Mouse (Mus musculus): Measurements from ENCODE around the gene Grm7. TPM values are rescaled to one million over a fixed set of nuclear protein-coding genes. Genes with fewer than 3 reads are reported as not detected.

Gene Grm7
- polyA plus RNA-seq, 1 experiment from 2014 or later, result 0.44 TPM

DNA sequence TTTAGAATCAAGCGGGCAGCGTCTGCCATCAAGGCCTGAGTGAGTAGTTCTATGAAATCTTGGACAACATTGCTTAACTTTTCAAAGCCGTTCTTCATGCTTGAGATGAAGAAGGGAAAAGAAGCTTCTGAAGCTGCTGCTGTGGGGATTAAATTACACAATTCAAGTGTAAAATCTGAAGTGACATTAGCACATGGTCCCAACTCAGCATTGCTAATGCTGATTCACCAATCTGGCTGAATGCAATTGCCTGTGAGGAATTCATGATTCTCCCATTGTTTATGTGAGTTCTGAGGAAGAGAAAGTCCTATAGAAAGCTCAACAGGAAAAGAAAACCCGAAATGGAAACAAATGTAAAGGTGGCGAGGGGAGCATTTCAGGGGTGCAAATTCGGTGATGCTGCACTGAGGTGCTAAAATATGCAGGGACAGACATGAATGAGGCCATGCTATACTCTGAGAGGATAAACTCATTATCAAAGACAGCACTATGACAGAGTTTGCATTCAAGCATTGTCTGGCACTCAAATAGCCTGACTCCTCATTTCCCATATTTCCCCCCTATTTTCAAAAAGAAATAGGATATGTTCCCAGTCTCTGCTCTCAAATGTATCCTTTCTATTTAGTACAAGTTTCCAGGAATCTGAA, 575.8 kb downstream of the Grm7 start:
- no peak for DNase-seq (ENCODE audit: low spot score)
- H3K4me2 ChIP-seq, result no peak overlapping the region
- H3K9ac ChIP-seq (ENCODE audit: low read depth, low read length), result no peak overlapping the region
- H3K27me3 ChIP-seq (replicated peaks; ENCODE audit: control insufficient read depth, insufficient read depth, low read length), result no peaks in the 10 kb centered on the region
- 69% methylated on average over 6 of the region's 6 CpGs for WGBS
- H3K36me3 ChIP-seq (ENCODE audit: control insufficient read depth, insufficient read depth, low read length), result no peaks in the 10 kb centered on the region
- H3K9me3 ChIP-seq (ENCODE audit: control insufficient read depth, low read length), result no peaks in the 10 kb centered on the region
- no peak overlapping the region for H3K27ac ChIP-seq (ENCODE audit: low read depth, low read length)
- ATAC-seq (replicated peaks; ENCODE audit: low FRiP score), result no peak
- no peaks in the 10 kb centered on the region for H3K4me1 ChIP-seq (replicated peaks; ENCODE audit: control insufficient read depth, insufficient read depth, low read length)
- H3K4me3 ChIP-seq (ENCODE audit: low read depth, low read length), result no peak overlapping the region

DNA sequence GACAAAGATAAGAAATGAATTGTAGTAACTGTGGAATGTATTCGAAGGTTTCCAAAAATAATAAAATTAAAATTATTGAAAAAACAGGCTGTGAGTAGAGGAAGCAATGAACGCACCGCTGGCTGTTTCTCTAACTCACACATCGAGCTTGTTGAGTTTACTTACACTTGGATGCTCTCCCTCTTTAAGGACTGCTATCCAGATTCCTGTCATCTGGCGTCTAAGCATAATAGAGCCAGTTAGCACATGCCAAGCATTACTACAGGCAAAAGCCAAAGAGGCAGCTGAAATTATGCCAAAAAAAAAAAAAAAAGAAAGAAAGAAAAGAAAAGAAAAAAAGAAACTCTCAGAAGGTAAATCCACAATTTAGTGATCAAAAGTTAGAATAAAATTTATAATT, 609.8 kb downstream of the Grm7 start:
- Histone ChIP-seq H3K9ac (ENCODE audit: low read depth, low read length) (no peak overlapping the region), H3K9me3 (ENCODE audit: control insufficient read depth, low read length) (no peaks in the 10 kb centered on the region), H3K4me2 (no peak overlapping the region), H3K4me3 (ENCODE audit: low read depth, low read length) (no peak overlapping the region), H3K27ac (ENCODE audit: low read depth, low read length) (no peak overlapping the region), H3K4me1 (replicated peaks; ENCODE audit: control insufficient read depth, insufficient read depth, low read length) (no peaks in the 10 kb centered on the region), H3K36me3 (ENCODE audit: control insufficient read depth, insufficient read depth, low read length) (no peaks in the 10 kb centered on the region), H3K27me3 (replicated peaks; ENCODE audit: control insufficient read depth, insufficient read depth, low read length) (no peaks in the 10 kb centered on the region)
- 81% methylated on average over 5 of the region's 5 CpGs for WGBS
- ATAC-seq (replicated peaks; ENCODE audit: low FRiP score), result no peak
- no peak for DNase-seq (ENCODE audit: low spot score)

DNA sequence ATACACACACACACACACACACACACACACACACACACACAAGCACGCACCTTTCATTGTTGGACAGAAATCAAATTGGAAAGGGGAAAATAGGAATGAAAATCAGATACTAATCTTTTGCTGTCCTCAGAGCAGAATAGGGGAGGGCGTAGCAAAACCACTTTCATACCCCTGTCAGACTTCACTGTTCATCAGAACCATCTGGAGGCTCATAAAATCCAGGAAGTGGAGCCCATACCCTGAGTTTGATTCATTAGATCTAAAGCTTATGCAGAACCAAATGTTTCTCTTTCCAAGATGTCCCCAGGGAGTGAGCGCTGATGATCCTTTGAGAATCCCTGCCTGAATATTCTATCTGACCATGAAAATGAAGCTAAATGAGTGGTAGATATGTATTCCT, 611.6 kb downstream of the Grm7 start:
- H3K4me2 ChIP-seq, result no peak overlapping the region
- DNase-seq (ENCODE audit: low spot score) (no peak), ATAC-seq (replicated peaks; ENCODE audit: low FRiP score) (no peak)
- H3K27ac ChIP-seq (ENCODE audit: low read depth, low read length), result no peak overlapping the region
- H3K4me3 ChIP-seq (ENCODE audit: low read depth, low read length), result no peak overlapping the region
- no peaks in the 10 kb centered on the region for H3K27me3 ChIP-seq (replicated peaks; ENCODE audit: control insufficient read depth, insufficient read depth, low read length)
- no peaks in the 10 kb centered on the region for H3K36me3 ChIP-seq (ENCODE audit: control insufficient read depth, insufficient read depth, low read length)
- 78% methylated on average over 3 of the region's 3 CpGs for WGBS
- no peaks in the 10 kb centered on the region for H3K9me3 ChIP-seq (ENCODE audit: control insufficient read depth, low read length)
- H3K4me1 ChIP-seq (replicated peaks; ENCODE audit: control insufficient read depth, insufficient read depth, low read length), result no peaks in the 10 kb centered on the region
- H3K9ac ChIP-seq (ENCODE audit: low read depth, low read length), result no peak overlapping the region

DNA sequence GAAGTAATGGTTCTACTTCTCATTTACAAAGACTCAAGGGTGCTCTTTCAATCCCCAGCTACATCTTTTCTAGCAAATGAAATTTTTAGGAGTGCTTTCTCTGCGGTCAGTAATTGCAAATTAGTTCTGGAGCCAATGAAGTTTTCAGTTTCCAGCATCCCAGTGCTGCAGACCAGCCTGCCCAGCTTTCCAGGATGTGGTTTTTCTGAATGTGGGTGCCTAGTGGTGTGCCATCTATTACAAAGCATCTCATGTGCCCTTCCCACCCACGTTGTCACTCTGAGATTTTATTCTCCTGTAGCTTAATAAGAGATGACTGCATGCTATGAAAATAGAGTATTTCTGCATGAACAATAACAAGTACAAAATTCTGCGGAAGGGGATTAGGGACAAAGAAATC, 612.9 kb downstream of the Grm7 start:
- Histone ChIP-seq H3K4me3 (ENCODE audit: low read depth, low read length) (no peak overlapping the region), H3K4me2 (no peak overlapping the region), H3K36me3 (ENCODE audit: control insufficient read depth, insufficient read depth, low read length) (no peaks in the 10 kb centered on the region), H3K4me1 (replicated peaks; ENCODE audit: control insufficient read depth, insufficient read depth, low read length) (no peaks in the 10 kb centered on the region), H3K9me3 (ENCODE audit: control insufficient read depth, low read length) (no peaks in the 10 kb centered on the region), H3K27ac (ENCODE audit: low read depth, low read length) (no peak overlapping the region), H3K9ac (ENCODE audit: low read depth, low read length) (no peak overlapping the region), H3K27me3 (replicated peaks; ENCODE audit: control insufficient read depth, insufficient read depth, low read length) (no peaks in the 10 kb centered on the region)
- WGBS, result 76% methylated on average over 3 of the region's 3 CpGs
- ATAC-seq (replicated peaks; ENCODE audit: low FRiP score) (no peak), DNase-seq (ENCODE audit: low spot score) (no peak)

GRCm38 (mm10) chr6:111261181-111261580, 615.8 kb downstream of the Grm7 start:
- no peaks in the 10 kb centered on the region for H3K9me3 ChIP-seq (ENCODE audit: control insufficient read depth, low read length)
- DNase-seq (ENCODE audit: low spot score) (no peak), ATAC-seq (replicated peaks; ENCODE audit: low FRiP score) (no peak)
- no peaks in the 10 kb centered on the region for H3K36me3 ChIP-seq (ENCODE audit: control insufficient read depth, insufficient read depth, low read length)
- H3K4me1 ChIP-seq (replicated peaks; ENCODE audit: control insufficient read depth, insufficient read depth, low read length), result no peaks in the 10 kb centered on the region
- no peak overlapping the region for H3K4me3 ChIP-seq (ENCODE audit: low read depth, low read length)
- H3K4me2 ChIP-seq, result no peak overlapping the region
- H3K27me3 ChIP-seq (replicated peaks; ENCODE audit: control insufficient read depth, insufficient read depth, low read length), result no peaks in the 10 kb centered on the region
- H3K27ac ChIP-seq (ENCODE audit: low read depth, low read length), result no peak overlapping the region
- H3K9ac ChIP-seq (ENCODE audit: low read depth, low read length), result no peak overlapping the region
- 70% methylated on average over 1 of the region's 1 CpGs for WGBS

DNA sequence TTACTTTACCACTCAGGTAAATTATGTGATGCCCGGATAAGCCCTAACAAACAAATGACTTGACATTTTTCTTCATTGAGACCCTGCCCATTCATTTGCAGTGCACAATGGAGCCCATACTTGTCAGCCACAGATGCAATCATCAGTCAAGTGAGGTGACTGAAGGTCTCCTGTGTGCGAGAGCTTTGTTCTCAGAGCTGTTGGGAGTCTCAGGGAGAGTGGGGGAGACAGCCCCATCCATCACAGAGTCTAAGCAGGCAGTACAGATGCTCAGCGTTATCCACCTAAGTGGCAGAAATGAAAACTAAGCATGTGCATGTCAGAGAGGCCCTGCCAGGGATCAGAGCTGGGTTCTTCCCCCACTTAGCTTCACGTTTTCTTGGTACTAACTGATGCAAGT, 631.3 kb downstream of the Grm7 start:
- no peak overlapping the region for H3K4me2 ChIP-seq
- H3K27me3 ChIP-seq (replicated peaks; ENCODE audit: control insufficient read depth, insufficient read depth, low read length), result no peaks in the 10 kb centered on the region
- 51% methylated on average over 4 of the region's 4 CpGs for WGBS
- no peak overlapping the region for H3K4me3 ChIP-seq (ENCODE audit: low read depth, low read length)
- no peak overlapping the region for H3K9ac ChIP-seq (ENCODE audit: low read depth, low read length)
- no peak overlapping the region for H3K27ac ChIP-seq (ENCODE audit: low read depth, low read length)
- H3K9me3 ChIP-seq (ENCODE audit: control insufficient read depth, low read length), result no peaks in the 10 kb centered on the region
- DNase-seq (ENCODE audit: low spot score) (no peak), ATAC-seq (replicated peaks; ENCODE audit: low FRiP score) (no peak)
- H3K4me1 ChIP-seq (replicated peaks; ENCODE audit: control insufficient read depth, insufficient read depth, low read length), result no peaks in the 10 kb centered on the region
- H3K36me3 ChIP-seq (ENCODE audit: control insufficient read depth, insufficient read depth, low read length), result no peaks in the 10 kb centered on the region

- no peak overlapping the region for H3K9ac ChIP-seq (ENCODE audit: low read depth, low read length)
- no peaks in the 10 kb centered on the region for H3K9me3 ChIP-seq (ENCODE audit: control insufficient read depth, low read length)
- ATAC-seq (replicated peaks; ENCODE audit: low FRiP score) (no peak), DNase-seq (ENCODE audit: low spot score) (no peak)
- no peaks in the 10 kb centered on the region for H3K4me1 ChIP-seq (replicated peaks; ENCODE audit: control insufficient read depth, insufficient read depth, low read length)
- no peaks in the 10 kb centered on the region for H3K36me3 ChIP-seq (ENCODE audit: control insufficient read depth, insufficient read depth, low read length)
- H3K27me3 ChIP-seq (replicated peaks; ENCODE audit: control insufficient read depth, insufficient read depth, low read length), result no peaks in the 10 kb centered on the region
- H3K4me3 ChIP-seq (ENCODE audit: low read depth, low read length), result no peak overlapping the region
- H3K4me2 ChIP-seq, result no peak overlapping the region
- H3K27ac ChIP-seq (ENCODE audit: low read depth, low read length), result no peak overlapping the region
Measured at GRCm38 (mm10) chr6:111278516-111278915, 633.1 kb downstream of the Grm7 start.

GRCm38 (mm10) chr6:111293505-111294001, 648.2 kb downstream of the Grm7 start:
- no peak overlapping the region for H3K27ac ChIP-seq (ENCODE audit: low read depth, low read length)
- WGBS, result 65% methylated on average over 5 of the region's 5 CpGs
- H3K36me3 ChIP-seq (ENCODE audit: control insufficient read depth, insufficient read depth, low read length), result no peaks in the 10 kb centered on the region
- H3K9ac ChIP-seq (ENCODE audit: low read depth, low read length), result no peak overlapping the region
- H3K4me3 ChIP-seq (ENCODE audit: low read depth, low read length), result no peak overlapping the region
- H3K4me1 ChIP-seq (replicated peaks; ENCODE audit: control insufficient read depth, insufficient read depth, low read length), result no peaks in the 10 kb centered on the region
- H3K9me3 ChIP-seq (ENCODE audit: control insufficient read depth, low read length), result no peaks in the 10 kb centered on the region
- no peak overlapping the region for H3K4me2 ChIP-seq
- ATAC-seq (replicated peaks; ENCODE audit: low FRiP score), result no peak
- no peak for DNase-seq (ENCODE audit: low spot score)
- no peaks in the 10 kb centered on the region for H3K27me3 ChIP-seq (replicated peaks; ENCODE audit: control insufficient read depth, insufficient read depth, low read length)

GRCm38 (mm10) chr6:111303912-111304555, 658.7 kb downstream of the Grm7 start:
- Histone ChIP-seq H3K36me3 (ENCODE audit: control insufficient read depth, insufficient read depth, low read length) (no peaks in the 10 kb centered on the region), H3K9ac (ENCODE audit: low read depth, low read length) (no peak overlapping the region), H3K4me2 (no peak overlapping the region), H3K27me3 (replicated peaks; ENCODE audit: control insufficient read depth, insufficient read depth, low read length) (no peaks in the 10 kb centered on the region), H3K9me3 (ENCODE audit: control insufficient read depth, low read length) (no peaks in the 10 kb centered on the region), H3K4me1 (replicated peaks; ENCODE audit: control insufficient read depth, insufficient read depth, low read length) (no peaks in the 10 kb centered on the region), H3K27ac (ENCODE audit: low read depth, low read length) (no peak overlapping the region), H3K4me3 (ENCODE audit: low read depth, low read length) (no peak overlapping the region)
- DNase-seq (ENCODE audit: low spot score) (no peak), ATAC-seq (replicated peaks; ENCODE audit: low FRiP score) (no peak)
- WGBS, result 67% methylated on average over 3 of the region's 3 CpGs
